Comparison of ENCODE assay signal across 8 mouse cellular contexts in the genomic region with DNA sequence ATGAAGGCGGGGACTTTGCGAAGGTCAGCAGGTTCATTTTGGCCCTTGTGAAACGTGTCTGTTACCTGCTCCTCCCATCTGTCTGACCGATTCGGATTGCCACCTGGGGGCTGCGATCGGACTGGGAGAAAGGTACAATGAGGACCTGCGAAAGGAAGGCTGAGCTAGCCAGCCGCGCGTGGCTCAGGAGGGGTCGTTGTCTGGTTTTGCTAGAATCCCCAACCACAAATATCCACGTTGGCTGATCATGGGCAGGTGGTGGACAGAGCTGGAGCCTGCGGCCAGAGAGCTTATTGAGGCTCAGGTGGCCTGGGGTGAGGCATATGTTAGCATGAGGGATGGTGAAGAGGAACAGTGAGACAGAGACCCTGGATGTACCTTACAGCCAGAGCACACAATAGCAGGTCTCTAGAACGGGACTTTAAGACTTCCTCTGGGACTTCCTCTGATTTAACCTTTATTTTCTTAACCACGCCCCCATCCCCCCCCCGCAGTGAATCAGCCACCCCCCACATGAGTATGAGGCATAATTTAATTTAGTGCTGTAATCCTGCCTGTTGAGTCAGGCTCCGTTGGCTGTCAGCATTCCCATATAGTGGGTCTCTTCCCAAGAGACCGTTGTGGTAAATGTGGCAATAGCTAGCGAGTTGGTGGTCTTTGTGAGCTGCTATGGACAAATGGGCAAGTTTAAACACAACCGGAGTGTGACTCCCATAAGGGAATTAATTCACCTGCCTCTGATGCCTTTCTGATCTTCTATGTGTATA. TPM values are rescaled to one million over a fixed set of nuclear protein-coding genes. Genes with fewer than 3 reads are reported as not detected.
DNase-seq lines count a peak whose midpoint lies in the region; ATAC-seq and TF ChIP-seq lines count a peak whose summit lies in the region.

No protein-coding gene starts in this region.

- peak overlapping the region; percentile 88; the same call in 1 of the 2 replicates for H3K27ac ChIP-seq in kidney, embryonic 14.5 days (ENCODE audit: low read depth, low read length)
- no peak overlapping the region for H3K27ac ChIP-seq in forebrain, embryonic 11.5 days (ENCODE audit: low read depth, low read length)
- no peak overlapping the region for H3K27ac ChIP-seq in liver, embryonic 11.5 days (ENCODE audit: low read depth, low read length)
- no peak overlapping the region for H3K27ac ChIP-seq in stomach, postnatal 0 days (replicated peaks)

- ATAC-seq in kidney, embryonic 14.5 days (ENCODE audit: low FRiP score, low TSS enrichment): peak; percentile 20; the same call in 1 of the 2 replicates
- peak; percentile 43 for ATAC-seq in forebrain, embryonic 11.5 days (replicated peaks; ENCODE audit: low FRiP score)
- peak; percentile 12; the same call in 1 of the 2 replicates for ATAC-seq in liver, embryonic 11.5 days (replicated peaks; ENCODE audit: low FRiP score)
- no peak for ATAC-seq in stomach, postnatal 0 days (ENCODE audit: low FRiP score, low TSS enrichment)

- peak overlapping the region; percentile 90 for H3K4me2 ChIP-seq in kidney, embryonic 14.5 days (replicated peaks; ENCODE audit: low read depth, low read length)
- H3K4me2 ChIP-seq in forebrain, embryonic 11.5 days (ENCODE audit: low read depth, low read length, severe bottlenecking): peak overlapping the region; percentile 95
- peak overlapping the region; percentile 68 for H3K4me2 ChIP-seq in liver, embryonic 11.5 days
- H3K4me2 ChIP-seq in stomach, postnatal 0 days (replicated peaks; ENCODE audit: low read depth): peak overlapping the region; percentile 85

- WGBS in kidney, embryonic 14.5 days: 7% methylated on average over 21 of the region's 21 CpGs
- 9% methylated on average over 21 of the region's 21 CpGs for WGBS in forebrain, embryonic 11.5 days
- WGBS in liver, embryonic 11.5 days: 12% methylated on average over 21 of the region's 21 CpGs
- 8% methylated on average over 21 of the region's 21 CpGs for WGBS in stomach, postnatal 0 days

- no peaks in the 10 kb centered on the region for H3K27me3 ChIP-seq in kidney, embryonic 14.5 days (ENCODE audit: control insufficient read depth, insufficient read depth, low read length)
- no peaks in the 10 kb centered on the region for H3K27me3 ChIP-seq in forebrain, embryonic 11.5 days (ENCODE audit: control insufficient read depth, insufficient read depth, low read length)
- H3K27me3 ChIP-seq in liver, embryonic 11.5 days (replicated peaks; ENCODE audit: control insufficient read depth, insufficient read depth, low read length): peaks cover 19% of the 10 kb centered on the region
- H3K27me3 ChIP-seq in stomach, postnatal 0 days (ENCODE audit: control insufficient read depth, insufficient read depth, low read length): no peaks in the 10 kb centered on the region

- H3K4me1 ChIP-seq in kidney, embryonic 14.5 days (ENCODE audit: control insufficient read depth, insufficient read depth, low read length): peaks cover 25% of the 10 kb centered on the region
- peaks cover 6% of the 10 kb centered on the region for H3K4me1 ChIP-seq in forebrain, embryonic 11.5 days (replicated peaks; ENCODE audit: control insufficient read depth, insufficient read depth, low read length)
- no peaks in the 10 kb centered on the region; the same call in 1 of the 2 replicates for H3K4me1 ChIP-seq in liver, embryonic 11.5 days (replicated peaks; ENCODE audit: control insufficient read depth, insufficient read depth, low read length)
- peaks cover 4% of the 10 kb centered on the region; the same call in 1 of the 2 replicates for H3K4me1 ChIP-seq in stomach, postnatal 0 days (replicated peaks; ENCODE audit: control insufficient read depth, insufficient read depth)

- peak overlapping the region; percentile 90 for H3K4me3 ChIP-seq in kidney, embryonic 14.5 days (ENCODE audit: low read length)
- peak overlapping the region; percentile 82 for H3K4me3 ChIP-seq in forebrain, embryonic 11.5 days (ENCODE audit: low read depth, low read length)
- peak overlapping the region; percentile 70 for H3K4me3 ChIP-seq in liver, embryonic 11.5 days (ENCODE audit: low read depth, low read length)
- peak overlapping the region; percentile 72 for H3K4me3 ChIP-seq in stomach, postnatal 0 days (ENCODE audit: low read depth, low read length)

- no peaks in the 10 kb centered on the region for H3K9me3 ChIP-seq in kidney, embryonic 14.5 days (ENCODE audit: control insufficient read depth, low read length)
- H3K9me3 ChIP-seq in forebrain, embryonic 11.5 days (ENCODE audit: control insufficient read depth, low read length): no peaks in the 10 kb centered on the region
- H3K9me3 ChIP-seq in liver, embryonic 11.5 days (ENCODE audit: control insufficient read depth, low read length): no peaks in the 10 kb centered on the region
- H3K9me3 ChIP-seq in stomach, postnatal 0 days (ENCODE audit: control insufficient read depth, low read length): no peaks in the 10 kb centered on the region

- DNase-seq in kidney, adult 11 months: no peak
- DNase-seq in adrenal gland, postnatal 25 days: peak; percentile 9
- DNase-seq in forebrain, embryonic 11.5 days (ENCODE audit: low spot score): no peak
- no peak for DNase-seq in liver, embryonic 11.5 days (ENCODE audit: low spot score)
- DNase-seq in stomach, postnatal 0 days (ENCODE audit: low spot score): no peak
- no peak for DNase-seq in thymus, postnatal 36 days
- DNase-seq in right cerebral cortex, postnatal 14 days: no peak

- peak overlapping the region; percentile 92 for H3K9ac ChIP-seq in kidney, embryonic 14.5 days (ENCODE audit: low read depth, low read length)
- peak overlapping the region; percentile 92 for H3K9ac ChIP-seq in forebrain, embryonic 11.5 days (ENCODE audit: low read length)
- peak overlapping the region; percentile 68 for H3K9ac ChIP-seq in liver, embryonic 11.5 days (ENCODE audit: low read depth, low read length)
- peak overlapping the region; percentile 54 for H3K9ac ChIP-seq in stomach, postnatal 0 days (ENCODE audit: low read length)

- no peak for TF ChIP-seq CTCF in stomach, postnatal 0 days (IDR thresholded peaks at IDR 0.05; ENCODE audit: low read depth)

- no peaks in the 10 kb centered on the region for H3K36me3 ChIP-seq in kidney, embryonic 14.5 days (ENCODE audit: control insufficient read depth, insufficient read depth, low read length)
- no peaks in the 10 kb centered on the region for H3K36me3 ChIP-seq in forebrain, embryonic 11.5 days (ENCODE audit: control insufficient read depth, insufficient read depth, low read length)
- no peaks in the 10 kb centered on the region for H3K36me3 ChIP-seq in liver, embryonic 11.5 days (ENCODE audit: control insufficient read depth, insufficient read depth, low read length)
- no peaks in the 10 kb centered on the region for H3K36me3 ChIP-seq in stomach, postnatal 0 days (ENCODE audit: control insufficient read depth, insufficient read depth, low read length)

- TF ChIP-seq EP300 in stomach, postnatal 0 days (optimal IDR thresholded peaks at IDR 0.05): no peak

RNA-seq across cellular contexts. Expression of a gene that starts 0.9 kb away (rescaled TPM):
- polyA plus RNA-seq in kidney, embryonic 14.5 days (2014; fragmentation: Nextera tagmentation; extraction: Ambion mirVana): 18.0 and 21.5 TPM in 2 replicates
- 6.1 and 6.2 TPM in 2 replicates for total RNA-seq in adrenal gland, postnatal 25 days (2021)
- polyA plus RNA-seq in forebrain, embryonic 11.5 days (2014; fragmentation: Nextera tagmentation; extraction: Ambion mirVana): 8.9 and 11.9 TPM in 2 replicates
- polyA plus RNA-seq in liver, embryonic 11.5 days (2014; fragmentation: Nextera tagmentation; extraction: Ambion mirVana): 4.8 and 5.7 TPM in 2 replicates
- polyA plus RNA-seq in stomach, postnatal 0 days (2015; fragmentation: Nextera tagmentation; extraction: Ambion mirVana): 1.6 and 2.1 TPM in 2 replicates

RNA-seq across cellular contexts. Expression of a gene that starts 43.4 kb away (rescaled TPM):
- 424 and 494 TPM in 2 replicates for polyA plus RNA-seq in kidney, embryonic 14.5 days (2014; fragmentation: Nextera tagmentation; extraction: Ambion mirVana)
- 15.4 and 17.6 TPM in 2 replicates for total RNA-seq in adrenal gland, postnatal 25 days (2021)
- polyA plus RNA-seq in forebrain, embryonic 11.5 days (2014; fragmentation: Nextera tagmentation; extraction: Ambion mirVana): 332 and 367 TPM in 2 replicates
- polyA plus RNA-seq in liver, embryonic 11.5 days (2014; fragmentation: Nextera tagmentation; extraction: Ambion mirVana): 554 and 596 TPM in 2 replicates
- polyA plus RNA-seq in stomach, postnatal 0 days (2015; fragmentation: Nextera tagmentation; extraction: Ambion mirVana): 87.7 and 95.1 TPM in 2 replicates
